Mouse (Mus musculus) gastrocnemius, adult 8-10 months (tissue): ENCODE data around the gene Wscd2. TPM values are rescaled to one million over a fixed set of nuclear protein-coding genes. Genes with fewer than 3 reads are reported as not detected.

Experiments
- DNase-seq, 2 experiments: peaks; one replicate each; pipeline ENCODE4 v3.0.0; 2022; ENCODE audit warnings: low spot score in 2 of 2
- total RNA-seq, 4 experiments: library from RNA; stranded (reverse); gene quantifications; 2 replicates each; pipeline ENCODE4 v1.2.4; 2022

Gene Wscd2
- total RNA-seq, 4 experiments from 2014 or later = 0.13 to 0.29 (median 0.15) TPM

- DNase-seq = no peak
These were observed 49.3 kb downstream of the Wscd2 start for GRCm38 (mm10) chr5:113539438-113539837.

GRCm38 (mm10) chr5:113539858-113540257 lies 49.7 kb downstream of the Wscd2 start:
- no peak for DNase-seq

GRCm38 (mm10) chr5:113541196-113541595 lies 51.1 kb downstream of the Wscd2 start:
- DNase-seq = no peak

- DNase-seq = no peak
These were observed 52.8 kb downstream of the Wscd2 start for GRCm38 (mm10) chr5:113542885-113543476.

GRCm38 (mm10) chr5:113547949-113548700 lies 58.0 kb downstream of the Wscd2 start:
- DNase-seq = peak; percentile 16 to 40

GRCm38 (mm10) chr5:113550249-113550648 lies 60.1 kb downstream of the Wscd2 start:
- no peak for DNase-seq

- no peak for DNase-seq
These were observed 60.6 kb downstream of the Wscd2 start for GRCm38 (mm10) chr5:113550759-113551158.

- no peak for DNase-seq
These were observed 63.3 kb downstream of the Wscd2 start for GRCm38 (mm10) chr5:113553402-113553897.

- DNase-seq = no peak
These were observed 64.0 kb downstream of the Wscd2 start for GRCm38 (mm10) chr5:113554095-113554494.

- DNase-seq = no peak
These were observed 64.4 kb downstream of the Wscd2 start for GRCm38 (mm10) chr5:113554571-113554970.

GRCm38 (mm10) chr5:113555684-113556083 lies 65.6 kb downstream of the Wscd2 start:
- DNase-seq = no peak

GRCm38 (mm10) chr5:113558065-113558464 lies 67.9 kb downstream of the Wscd2 start:
- DNase-seq = no peak

- DNase-seq = no peak
These were observed 69.5 kb downstream of the Wscd2 start for GRCm38 (mm10) chr5:113559627-113560026.

- no peak for DNase-seq
These were observed 74.3 kb downstream of the Wscd2 start for GRCm38 (mm10) chr5:113564463-113564862.

GRCm38 (mm10) chr5:113565101-113565854 lies 75.1 kb downstream of the Wscd2 start:
- DNase-seq = no peak

GRCm38 (mm10) chr5:113565858-113566257 lies 75.7 kb downstream of the Wscd2 start:
- DNase-seq = no peak

- no peak for DNase-seq
These were observed 80.1 kb downstream of the Wscd2 start for GRCm38 (mm10) chr5:113570056-113570717.

- DNase-seq = no peak
These were observed 87.4 kb downstream of the Wscd2 start for GRCm38 (mm10) chr5:113577555-113577954.

- no peak for DNase-seq
These were observed 88.3 kb downstream of the Wscd2 start for GRCm38 (mm10) chr5:113578428-113578827.

GRCm38 (mm10) chr5:113579128-113579527 lies 89.0 kb downstream of the Wscd2 start:
- DNase-seq = no peak

- DNase-seq = no peak
These were observed 90.1 kb downstream of the Wscd2 start for GRCm38 (mm10) chr5:113580248-113580647.

- DNase-seq = no peak
These were observed 90.7 kb downstream of the Wscd2 start for GRCm38 (mm10) chr5:113580801-113581200.
